Mouse (Mus musculus) layer of hippocampus, postnatal 10 days (tissue): Measurements from ENCODE around the gene Ctsw. TPM values are rescaled to one million over a fixed set of nuclear protein-coding genes. Genes with fewer than 3 reads are reported as not detected.

Source experiments
- DNase-seq, 2 experiments: peaks; one replicate each; pipeline ENCODE4 v3.0.0; 2021; ENCODE audit warnings: low spot score in 2 of 2
- total RNA-seq, 2 experiments: library from RNA; stranded (reverse); gene quantifications; 2 replicates each; pipeline ENCODE4 v1.2.3; 2021

Ctsw gene
- total RNA-seq, 2 experiments from 2014 or later, result 2.6 to 2.9 TPM

GRCm38 (mm10) chr19:5463791-5464562 is 4.3 kb downstream of the Ctsw start:
- DNase-seq, result peak; percentile 79 to 85

- DNase-seq, result no peak
These were observed 5.1 kb downstream of the Ctsw start for GRCm38 (mm10) chr19:5463212-5463611.

- no peak for DNase-seq
These were observed 6.9 kb downstream of the Ctsw start for GRCm38 (mm10) chr19:5461411-5461810.

GRCm38 (mm10) chr19:5460465-5460911 is 7.8 kb downstream of the Ctsw start, which contains the start of gene Fibp:
Gene Fibp (plus strand): TSS chr19:5460615.
- peak; percentile 92 to 93 for DNase-seq

GRCm38 (mm10) chr19:5459896-5460295 is 8.4 kb downstream of the Ctsw start:
- DNase-seq, result no peak

GRCm38 (mm10) chr19:5459019-5459418 is 9.3 kb downstream of the Ctsw start:
- DNase-seq, result no peak

GRCm38 (mm10) chr19:5457746-5458442 is 10.4 kb downstream of the Ctsw start, which contains the start of gene Ccdc85b:
Gene Ccdc85b (minus strand): TSS chr19:5457894.
- DNase-seq, result no peak

- peak; percentile 93 to 97 for DNase-seq
These were observed 11.2 kb downstream of the Ctsw start for GRCm38 (mm10) chr19:5456922-5457745.

GRCm38 (mm10) chr19:5456241-5456921 is 11.9 kb downstream of the Ctsw start:
- no peak for DNase-seq

- no peak for DNase-seq
These were observed 12.7 kb downstream of the Ctsw start for GRCm38 (mm10) chr19:5455568-5455967.

GRCm38 (mm10) chr19:5455037-5455436 is 13.3 kb downstream of the Ctsw start:
- DNase-seq, result no peak

GRCm38 (mm10) chr19:5451766-5452165 is 16.5 kb downstream of the Ctsw start:
- no peak for DNase-seq

GRCm38 (mm10) chr19:5449673-5450072 is 18.6 kb downstream of the Ctsw start:
- DNase-seq, result no peak

- DNase-seq, result no peak
These were observed 19.8 kb downstream of the Ctsw start for GRCm38 (mm10) chr19:5448354-5449150.

GRCm38 (mm10) chr19:5447515-5448353 is 20.6 kb downstream of the Ctsw start, which contains the start of gene Fosl1:
Gene Fosl1 (plus strand): TSS chr19:5447547.
- DNase-seq, result peak; percentile 60 to 67

GRCm38 (mm10) chr19:5445747-5446146 is 22.6 kb downstream of the Ctsw start:
- no peak for DNase-seq

GRCm38 (mm10) chr19:5444954-5445353 is 23.4 kb downstream of the Ctsw start:
- DNase-seq, result no peak

GRCm38 (mm10) chr19:5444371-5444908 is 23.9 kb downstream of the Ctsw start:
- no peak for DNase-seq

GRCm38 (mm10) chr19:5433951-5434350 is 34.4 kb downstream of the Ctsw start:
- no peak for DNase-seq
